In the genomic region with DNA sequence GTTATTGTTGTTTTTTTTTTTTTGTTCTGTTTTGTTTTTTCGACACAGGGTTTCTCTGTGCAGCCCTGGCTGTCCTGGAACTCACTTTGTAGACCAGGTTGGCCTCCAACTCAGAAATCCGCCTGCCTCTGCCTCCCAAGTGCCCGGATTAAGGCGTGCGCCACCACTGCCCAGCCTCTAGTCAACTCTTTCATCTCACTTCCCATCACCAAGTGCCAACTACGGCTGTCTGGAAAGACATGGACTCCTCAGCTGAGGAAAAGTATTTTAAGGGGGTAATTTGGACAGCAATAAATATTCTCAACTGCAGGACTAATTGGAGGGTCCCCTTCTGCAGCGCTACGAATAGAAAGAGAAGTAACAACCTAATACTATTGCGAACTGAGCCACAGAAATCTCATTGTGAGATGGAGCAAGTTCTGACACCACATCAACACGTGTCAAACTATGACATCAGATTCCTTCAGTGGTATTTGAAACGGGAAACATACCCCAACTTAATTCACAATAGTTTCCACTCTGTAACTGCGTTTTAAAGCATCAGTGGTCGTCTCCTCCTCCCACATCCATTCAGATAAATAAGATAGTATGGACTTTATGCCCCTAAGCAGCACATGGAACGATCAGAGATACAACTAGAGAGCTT, we compare ENCODE assay signal across 8 mouse cellular contexts. TPM values are rescaled to one million over a fixed set of nuclear protein-coding genes. Genes with fewer than 3 reads are reported as not detected.
DNase-seq lines count a peak whose midpoint lies in the region; ATAC-seq and TF ChIP-seq lines count a peak whose summit lies in the region.

No protein-coding gene starts in this region.

- H3K9me3 ChIP-seq in hindbrain, embryonic 15.5 days: no peaks in the 10 kb centered on the region
- no peaks in the 10 kb centered on the region for H3K9me3 ChIP-seq in midbrain, embryonic 15.5 days

- peak overlapping the region; percentile 95 for H3K4me3 ChIP-seq in kidney, adult 2 months (ENCODE audit: insufficient read depth, low read depth, low read length)
- peak overlapping the region; percentile 99 for H3K4me3 ChIP-seq in hindbrain, embryonic 15.5 days
- H3K4me3 ChIP-seq in midbrain, embryonic 15.5 days: peak overlapping the region; percentile 88

- no peaks in the 10 kb centered on the region for H3K36me3 ChIP-seq in kidney, adult 2 months (ENCODE audit: control insufficient read depth, insufficient read depth, low read length)
- no peaks in the 10 kb centered on the region for H3K36me3 ChIP-seq in hindbrain, embryonic 15.5 days
- no peaks in the 10 kb centered on the region for H3K36me3 ChIP-seq in midbrain, embryonic 15.5 days (replicated peaks)

- 28% methylated on average over 14 of the region's 14 CpGs for WGBS in kidney, adult 2 months
- whole genome bisulfite sequencing in hindbrain, embryonic 15.5 days: 33% methylated on average over 14 of the region's 14 CpGs
- 32% methylated on average over 14 of the region's 14 CpGs for WGBS in midbrain, embryonic 15.5 days

- peak overlapping the region; percentile 94 for H3K4me2 ChIP-seq in hindbrain, embryonic 15.5 days
- H3K4me2 ChIP-seq in midbrain, embryonic 15.5 days: peak overlapping the region; percentile 90

- H3K27ac ChIP-seq in kidney, adult 2 months (ENCODE audit: insufficient read depth, low read depth, low read length): no peak overlapping the region
- H3K27ac ChIP-seq in hindbrain, embryonic 15.5 days (replicated peaks): no peak overlapping the region
- no peak overlapping the region for H3K27ac ChIP-seq in midbrain, embryonic 15.5 days

- H3K9ac ChIP-seq in hindbrain, embryonic 15.5 days: peak overlapping the region; percentile 94
- peak overlapping the region; percentile 87 for H3K9ac ChIP-seq in midbrain, embryonic 15.5 days

- DNase-seq in kidney, adult 2 months: no peak
- no peak for DNase-seq in kidney, postnatal 25 days
- no peak for DNase-seq in retina, embryonic 14.5 days (ENCODE audit: low spot score)
- DNase-seq in retina, postnatal 1 day: no peak
- DNase-seq in layer of hippocampus, postnatal 14 days (ENCODE audit: low spot score in 2 of 2): no peak

- H3K4me1 ChIP-seq in kidney, adult 2 months (ENCODE audit: control insufficient read depth, insufficient read depth, low read length): peaks cover 29% of the 10 kb centered on the region
- H3K4me1 ChIP-seq in hindbrain, embryonic 15.5 days (replicated peaks): peaks cover 50% of the 10 kb centered on the region
- peaks cover 46% of the 10 kb centered on the region for H3K4me1 ChIP-seq in midbrain, embryonic 15.5 days

- ATAC-seq in activated CD4-positive, CD25-positive, alpha-beta regulatory T cell, adult 4 months: peak; percentile 5
- no peak for ATAC-seq in hindbrain, embryonic 15.5 days (ENCODE audit: low FRiP score, low read depth)
- no peak for ATAC-seq in midbrain, embryonic 15.5 days (replicated peaks)

- no peak for TF ChIP-seq CTCF in kidney, adult 2 months (conservative IDR thresholded peaks at IDR 0.05; ENCODE audit: insufficient read depth, insufficient read length, low read depth, low read length)

- no peaks in the 10 kb centered on the region for H3K27me3 ChIP-seq in kidney, adult 2 months (replicated peaks; ENCODE audit: control insufficient read depth, insufficient read depth, low read length)
- H3K27me3 ChIP-seq in hindbrain, embryonic 15.5 days: no peaks in the 10 kb centered on the region
- H3K27me3 ChIP-seq in midbrain, embryonic 15.5 days (replicated peaks): no peaks in the 10 kb centered on the region; the same call in 1 of the 2 replicates

- TF ChIP-seq POLR2A in kidney, adult 2 months (IDR thresholded peaks at IDR 0.05; ENCODE audit: low read depth, low read length): no peak

RNA-seq across cellular contexts. Expression of a gene that starts 1.6 kb away (rescaled TPM):
- polyA plus RNA-seq in kidney, adult 2 months (2012; rRNA removed): 31.3 TPM in 2 replicates
- 1 to 10 TPM; 8.4 to 10.0 TPM for polyA plus RNA-seq in activated CD4-positive, CD25-positive, alpha-beta regulatory T cell, adult 4 months (2017; shearing (Covaris generic))
- 25.5 and 29.2 TPM in 2 replicates for polyA plus RNA-seq in hindbrain, embryonic 15.5 days (2015; fragmentation: Nextera tagmentation; extraction: Ambion mirVana)
- polyA plus RNA-seq in midbrain, embryonic 15.5 days (2015; fragmentation: Nextera tagmentation; extraction: Ambion mirVana): 27.8 and 30.1 TPM in 2 replicates
- total RNA-seq in layer of hippocampus, postnatal 14 days (2021): 10 to 100 TPM; 46.3 to 51.9 TPM
